Mouse (Mus musculus) right cerebral cortex, postnatal 10 days (tissue): ENCODE results near the gene U2af1l4.

Experiments
- DNase-seq, 2 experiments: peaks; one replicate each; pipeline ENCODE4 v3.0.0; 2021; ENCODE audit warnings: low spot score in 2 of 2

The U2af1l4 gene

GRCm38 (mm10) chr7:30610043-30610442 is 46.9 kb downstream of the U2af1l4 start:
- no peak for DNase-seq

- no peak for DNase-seq
Measured at GRCm38 (mm10) chr7:30612654-30613402, 49.7 kb downstream of the U2af1l4 start, which contains the start of gene Upk1a. Gene Upk1a (minus strand): TSS chr7:30612847.

GRCm38 (mm10) chr7:30613529-30614112 is 50.5 kb downstream of the U2af1l4 start:
- peak in 1 of 2 experiments; percentile 56 for DNase-seq

- DNase-seq = no peak
Measured at GRCm38 (mm10) chr7:30614454-30614853, 51.4 kb downstream of the U2af1l4 start.
